Comparison of ENCODE assay signal across 7 mouse cellular contexts in the genomic region with DNA sequence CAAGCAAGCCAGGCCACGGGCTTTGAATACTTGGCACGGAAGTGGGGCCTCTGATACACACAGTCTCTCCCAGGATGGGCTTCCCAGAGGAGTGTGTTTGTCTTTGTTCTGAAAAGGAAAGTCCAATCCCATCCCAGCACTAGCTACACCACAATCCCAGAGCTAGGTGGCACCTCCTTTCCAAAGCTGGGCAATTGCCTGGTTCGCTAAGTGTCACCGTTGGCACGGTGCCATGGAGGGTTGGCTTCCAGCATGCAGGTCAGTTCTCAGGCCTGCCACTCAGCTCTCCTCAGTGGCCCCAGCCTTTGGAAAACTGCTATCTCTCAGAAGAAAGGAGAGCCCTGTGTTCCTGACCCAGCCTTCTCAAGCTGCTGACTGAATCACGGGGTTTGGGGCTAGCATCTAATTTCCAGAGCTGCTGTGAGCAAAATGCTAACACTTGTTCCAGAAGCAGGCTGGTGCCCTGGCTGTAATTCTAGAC. TPM values are rescaled to one million over a fixed set of nuclear protein-coding genes. Genes with fewer than 3 reads are reported as not detected.
DNase-seq lines count a peak whose midpoint lies in the region; ATAC-seq lines count a peak whose summit lies in the region.

No protein-coding gene starts in this region.

- no peak overlapping the region for H3K4me3 ChIP-seq in brown adipose tissue, adult 24 weeks (ENCODE audit: insufficient read depth, low read depth, low read length)
- H3K4me3 ChIP-seq in heart, embryonic 11.5 days (ENCODE audit: low read depth, low read length) = no peak overlapping the region
- no peak overlapping the region for H3K4me3 ChIP-seq in kidney, embryonic 15.5 days (replicated peaks)
- H3K4me3 ChIP-seq in limb, embryonic 15.5 days = no peak overlapping the region
- H3K4me3 ChIP-seq in neural tube, embryonic 15.5 days (replicated peaks) = no peak overlapping the region

- DNase-seq in fibroblast of lung, adult 2 months (ENCODE audit: low read depth) = peak; percentile 82
- peak; percentile 63 for DNase-seq in urinary bladder, postnatal 14 days (ENCODE audit: low spot score)

- H3K27me3 ChIP-seq in heart, embryonic 11.5 days (ENCODE audit: control insufficient read depth, insufficient read depth, low read length) = no peaks in the 10 kb centered on the region
- no peaks in the 10 kb centered on the region for H3K27me3 ChIP-seq in kidney, embryonic 15.5 days
- no peaks in the 10 kb centered on the region for H3K27me3 ChIP-seq in limb, embryonic 15.5 days
- no peaks in the 10 kb centered on the region for H3K27me3 ChIP-seq in neural tube, embryonic 15.5 days (replicated peaks)

- H3K9me3 ChIP-seq in heart, embryonic 11.5 days (replicated peaks; ENCODE audit: control insufficient read depth, low read length) = no peaks in the 10 kb centered on the region
- no peaks in the 10 kb centered on the region for H3K9me3 ChIP-seq in kidney, embryonic 15.5 days (replicated peaks)
- H3K9me3 ChIP-seq in limb, embryonic 15.5 days = no peaks in the 10 kb centered on the region
- H3K9me3 ChIP-seq in neural tube, embryonic 15.5 days (replicated peaks) = no peaks in the 10 kb centered on the region

- WGBS in heart, embryonic 11.5 days (ENCODE audit: insufficient replicate concordance) = 51% methylated on average over 6 of the region's 6 CpGs
- 67% methylated on average over 6 of the region's 6 CpGs for WGBS in kidney, embryonic 15.5 days
- WGBS in limb, embryonic 15.5 days = 56% methylated on average over 6 of the region's 6 CpGs
- WGBS in neural tube, embryonic 15.5 days = 53% methylated on average over 6 of the region's 6 CpGs

- no peak overlapping the region for H3K9ac ChIP-seq in heart, embryonic 11.5 days (ENCODE audit: low read depth, low read length)
- no peak overlapping the region for H3K9ac ChIP-seq in kidney, embryonic 15.5 days
- H3K9ac ChIP-seq in limb, embryonic 15.5 days = no peak overlapping the region
- no peak overlapping the region for H3K9ac ChIP-seq in neural tube, embryonic 15.5 days (replicated peaks)

- H3K27ac ChIP-seq in brown adipose tissue, adult 24 weeks (replicated peaks; ENCODE audit: low read depth, low read length) = peak overlapping the region; percentile 44; the same call in 1 of the 2 replicates
- peak overlapping the region; percentile 29 for H3K27ac ChIP-seq in heart, embryonic 11.5 days (ENCODE audit: low read depth, low read length)
- 0 out of 2 replicates have a peak overlapping the region, but pooled peaks have one; percentile 18 for H3K27ac ChIP-seq in kidney, embryonic 15.5 days
- peak overlapping the region; percentile 48 for H3K27ac ChIP-seq in limb, embryonic 15.5 days
- H3K27ac ChIP-seq in neural tube, embryonic 15.5 days (replicated peaks) = peak overlapping the region; percentile 76

- no peak overlapping the region; the same call in 1 of the 2 replicates for H3K4me2 ChIP-seq in heart, embryonic 11.5 days
- H3K4me2 ChIP-seq in kidney, embryonic 15.5 days = no peak overlapping the region
- no peak overlapping the region for H3K4me2 ChIP-seq in limb, embryonic 15.5 days
- H3K4me2 ChIP-seq in neural tube, embryonic 15.5 days = 0 out of 2 replicates have a peak overlapping the region, but pooled peaks have one; percentile 7

- peak; percentile 65 for ATAC-seq in heart, embryonic 11.5 days (replicated peaks; ENCODE audit: insufficient number of reproducible peaks, low FRiP score, low TSS enrichment)
- peak; percentile 76 for ATAC-seq in kidney, embryonic 15.5 days (replicated peaks; ENCODE audit: low FRiP score)
- 0 out of 2 replicates have a peak, but pooled peaks have one; percentile 42 for ATAC-seq in limb, embryonic 15.5 days (ENCODE audit: insufficient number of reproducible peaks, low FRiP score, low TSS enrichment, low read depth)
- ATAC-seq in neural tube, embryonic 15.5 days (ENCODE audit: low FRiP score) = peak; percentile 85

- peaks cover 7% of the 10 kb centered on the region; the same call in 1 of the 2 replicates for H3K4me1 ChIP-seq in brown adipose tissue, adult 24 weeks (ENCODE audit: control insufficient read depth, insufficient read depth, insufficient read length, low read length)
- peaks cover 21% of the 10 kb centered on the region for H3K4me1 ChIP-seq in heart, embryonic 11.5 days (ENCODE audit: control insufficient read depth, insufficient read depth, low read length)
- H3K4me1 ChIP-seq in kidney, embryonic 15.5 days = peaks cover 17% of the 10 kb centered on the region
- H3K4me1 ChIP-seq in limb, embryonic 15.5 days = peaks cover 11% of the 10 kb centered on the region
- H3K4me1 ChIP-seq in neural tube, embryonic 15.5 days = peaks cover 13% of the 10 kb centered on the region

- no peaks in the 10 kb centered on the region for H3K36me3 ChIP-seq in heart, embryonic 11.5 days (ENCODE audit: control insufficient read depth, insufficient read depth, low read length)
- no peaks in the 10 kb centered on the region for H3K36me3 ChIP-seq in kidney, embryonic 15.5 days
- H3K36me3 ChIP-seq in limb, embryonic 15.5 days = no peaks in the 10 kb centered on the region
- H3K36me3 ChIP-seq in neural tube, embryonic 15.5 days = no peaks in the 10 kb centered on the region

RNA-seq across cellular contexts. Expression of a gene that starts 42.0 kb away (rescaled TPM):
- 39.1 and 45.5 TPM in 2 replicates for polyA plus RNA-seq in brown adipose tissue, adult 24 weeks (2012; ENCODE audit: insufficient read depth, insufficient read length, missing spikeins)
- 62.0 and 68.7 TPM in 2 replicates for polyA plus RNA-seq in heart, embryonic 11.5 days (2014; fragmentation: Nextera tagmentation; extraction: Ambion mirVana)
- polyA plus RNA-seq in kidney, embryonic 15.5 days (2015; fragmentation: Nextera tagmentation; extraction: Ambion mirVana) = 84.9 and 86.8 TPM in 2 replicates
- polyA plus RNA-seq in limb, embryonic 15.5 days (2015; fragmentation: Nextera tagmentation; extraction: Ambion mirVana) = 79.8 and 98.6 TPM in 2 replicates
- 111 and 118 TPM in 2 replicates for polyA plus RNA-seq in neural tube, embryonic 15.5 days (2015; fragmentation: Nextera tagmentation; extraction: Ambion mirVana)

Comparison
In these comparisons a context has a peak if more than half of its experiments do, and no peak if none do; other contexts are left out.
1. H3K27ac ChIP-seq: peak in every context shown above with its lines; median percentile 76 in neural tube, embryonic 15.5 days; 48 in limb, embryonic 15.5 days; 44 in brown adipose tissue, adult 24 weeks; 29 in heart, embryonic 11.5 days; 18 in kidney, embryonic 15.5 days.